Mouse (Mus musculus): ENCODE results near the gene Tmem150a.

GRCm38 (mm10) chr6:72379377-72380130 lies 24.3 kb downstream of the Tmem150a start:
- TF ChIP-seq CTCF (IDR thresholded peaks at IDR 0.05; ENCODE audit: borderline replicate concordance, insufficient read depth, low read length): no peak
- no peak for TF ChIP-seq POLR2A (IDR thresholded peaks at IDR 0.05; ENCODE audit: low read depth, low read length)

All from embryonic fibroblast, embryonic 13.5 days (primary cell).